In genomic region chr11:113172497-113173140, GRCm38 (mm10) we compare ENCODE assay signal across 8 mouse cellular contexts.
DNase-seq lines count a peak whose midpoint lies in the region; ATAC-seq and TF ChIP-seq lines count a peak whose summit lies in the region.

No protein-coding gene starts in this region.

- WGBS in forebrain, postnatal 0 days, result 29% methylated on average over 15 of the region's 16 CpGs
- WGBS in lung, postnatal 0 days, result 17% methylated on average over 15 of the region's 16 CpGs

- intact Hi-C loops in heart, postnatal 36 days (cut with DNase I), result loop anchor here (10.0 kb wide), 2 partner anchors 242 to 632 kb away; no protein-coding TSS in a partner anchor

- peak; percentile 87 for ATAC-seq in forebrain, postnatal 0 days
- ATAC-seq in lung, postnatal 0 days, result peak; percentile 86

- peak; percentile 47 for DNase-seq in ES-E14 (ENCODE audit: low read depth, low spot score)
- DNase-seq in cerebellum, adult 18-20 months, result peak; percentile 78 to 83
- DNase-seq in forebrain, postnatal 0 days, result peak; percentile 94
- DNase-seq in heart, postnatal 36 days, result peak; percentile 71 to 72
- DNase-seq in layer of hippocampus, adult 11-12 months (ENCODE audit: low spot score), result peak; percentile 77
- DNase-seq in lung, postnatal 0 days (ENCODE audit: low spot score), result peak; percentile 89
- DNase-seq in retina, adult 2 months (ENCODE audit: low read depth, low spot score), result peak; percentile 78
- peak; percentile 62 to 74 for DNase-seq in thymus, postnatal 10 days (ENCODE audit: low spot score in 2 of 2)

- peak; percentile 94 for TF ChIP-seq CTCF in forebrain, postnatal 0 days (IDR thresholded peaks at IDR 0.05; ENCODE audit: low read depth)
- TF ChIP-seq CTCF in lung, postnatal 0 days (IDR thresholded peaks at IDR 0.05), result peak; percentile 96

- H3K4me3 ChIP-seq in ES-E14 (ENCODE audit: insufficient read depth in 1 of 2, low read depth in 1 of 2, low read length in 2 of 2, poor library complexity in 1 of 2, severe bottlenecking in 1 of 2), result peak overlapping the region; percentile 31 to 44; a peak in 3 of 4 replicates
- H3K4me3 ChIP-seq in forebrain, postnatal 0 days (ENCODE audit: low read depth, low read length), result peak overlapping the region; percentile 49
- H3K4me3 ChIP-seq in lung, postnatal 0 days (ENCODE audit: low read depth, low read length), result peak overlapping the region; percentile 46

- TF ChIP-seq EP300 in lung, postnatal 0 days (IDR thresholded peaks at IDR 0.05), result no peak

- no peak overlapping the region; the same call in 1 of the 2 replicates for H3K9ac ChIP-seq in ES-E14 (ENCODE audit: insufficient read depth, low read depth, low read length, poor library complexity, severe bottlenecking)
- peak overlapping the region; percentile 56 for H3K9ac ChIP-seq in forebrain, postnatal 0 days
- peak overlapping the region; percentile 33; the same call in 1 of the 2 replicates for H3K9ac ChIP-seq in lung, postnatal 0 days (replicated peaks; ENCODE audit: low read depth)

- peak overlapping the region; percentile 68 for H3K4me2 ChIP-seq in forebrain, postnatal 0 days (ENCODE audit: low read depth)
- H3K4me2 ChIP-seq in lung, postnatal 0 days (replicated peaks; ENCODE audit: low read depth, low read length), result peak overlapping the region; percentile 49

- no peaks in the 10 kb centered on the region for H3K9me3 ChIP-seq in ES-E14 (ENCODE audit: control insufficient read depth, insufficient read depth, low read depth, low read length)
- H3K9me3 ChIP-seq in forebrain, postnatal 0 days (ENCODE audit: low read length), result no peaks in the 10 kb centered on the region
- no peaks in the 10 kb centered on the region for H3K9me3 ChIP-seq in lung, postnatal 0 days (ENCODE audit: low read length)

- H3K4me1 ChIP-seq in ES-E14 (ENCODE audit: control insufficient read depth in 2 of 2, insufficient read depth in 2 of 2, low read length in 2 of 2, poor library complexity in 1 of 2), result no peaks in the 10 kb centered on the region
- peaks cover 6% of the 10 kb centered on the region; the same call in 1 of the 2 replicates for H3K4me1 ChIP-seq in forebrain, postnatal 0 days (ENCODE audit: insufficient read depth)
- no peaks in the 10 kb centered on the region for H3K4me1 ChIP-seq in lung, postnatal 0 days (ENCODE audit: insufficient read depth, low read depth, low read length)

- H3K27ac ChIP-seq in ES-E14 (ENCODE audit: insufficient read depth, low read depth, low read length, poor library complexity, severe bottlenecking), result no peak overlapping the region
- peak overlapping the region; percentile 87 for H3K27ac ChIP-seq in forebrain, postnatal 0 days (ENCODE audit: low read depth, low read length)
- peak overlapping the region; percentile 77 for H3K27ac ChIP-seq in lung, postnatal 0 days (ENCODE audit: low read length)

- in situ Hi-C loops in ES-E14 (cut with MboI; ENCODE audit: low sequenced_read_pairs in 2 of 2, unreplicated experiment in 2 of 2), result loop anchor here (10.0 to 25.0 kb wide), 3 partner anchors 232 to 1635 kb away; partner anchors contain the start of gene Sox9 (in 2 of the 2)

- no peaks in the 10 kb centered on the region for H3K36me3 ChIP-seq in ES-E14 (ENCODE audit: control insufficient read depth, insufficient read depth, low read length, poor library complexity, severe bottlenecking)
- no peaks in the 10 kb centered on the region for H3K36me3 ChIP-seq in forebrain, postnatal 0 days (ENCODE audit: insufficient read depth)
- H3K36me3 ChIP-seq in lung, postnatal 0 days (ENCODE audit: insufficient read depth, low read length), result no peaks in the 10 kb centered on the region

- H3K27me3 ChIP-seq in forebrain, postnatal 0 days (ENCODE audit: insufficient read depth, low read length), result no peaks in the 10 kb centered on the region
- no peaks in the 10 kb centered on the region for H3K27me3 ChIP-seq in lung, postnatal 0 days (replicated peaks; ENCODE audit: insufficient read depth, low read length)

TF ChIP-seq in ES-E14, 5 proteins besides CTCF, POLR2A, EP300 and RAD21:
- peak; percentile 60; the same call in 1 of the 2 replicates for TF ChIP-seq ZC3H11A (IDR thresholded peaks at IDR 0.05; ENCODE audit: borderline replicate concordance, low read depth, low read length)
- no peak for TF ChIP-seq HCFC1 (IDR thresholded peaks at IDR 0.05; ENCODE audit: borderline replicate concordance, insufficient read depth, low read length)
